Mouse (Mus musculus): ENCODE measurements around the gene Prkra. TPM values are rescaled to one million over a fixed set of nuclear protein-coding genes. Genes with fewer than 3 reads are reported as not detected.

Gene Prkra
- polyA plus RNA-seq (2017; shearing (Covaris generic)), result 2.0 TPM

DNA sequence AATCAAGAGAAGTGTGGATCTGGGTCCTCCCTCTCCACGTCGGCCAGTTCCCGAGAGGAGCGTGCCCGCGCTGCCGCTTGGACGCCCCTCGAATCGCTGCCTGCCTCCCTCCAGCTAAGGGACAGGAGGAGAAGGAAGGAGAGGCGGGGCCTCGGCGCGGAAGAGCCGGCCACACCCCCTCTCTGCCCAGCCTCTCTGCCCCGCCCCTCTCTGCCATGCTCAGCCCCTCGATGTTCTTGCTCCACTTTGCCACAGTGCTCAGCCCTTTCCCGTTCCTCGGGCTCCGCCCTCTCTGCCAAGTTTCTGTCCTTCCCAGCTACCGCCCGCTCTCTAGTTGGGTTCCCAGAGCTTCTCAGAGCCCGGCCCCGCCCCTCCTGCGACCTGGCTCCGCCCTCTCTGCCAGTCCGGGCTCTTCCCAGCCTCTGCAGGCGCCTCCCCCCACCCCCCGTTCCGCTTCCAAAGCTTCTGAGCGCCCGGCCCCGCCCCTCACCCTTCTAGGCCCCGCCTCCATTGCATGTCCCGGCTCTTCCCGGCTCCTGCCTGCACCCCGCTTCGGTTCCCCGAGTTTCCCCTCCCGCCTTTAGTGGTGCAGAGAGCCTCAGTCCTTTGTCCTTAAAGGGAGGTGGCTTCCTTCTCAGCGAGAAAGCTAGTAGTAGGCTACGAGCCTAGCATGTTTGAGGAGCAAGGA is at the start of gene Prkra, which contains the start of gene Pjvk:
Gene Prkra, minus strand, starts transcription at position 133 of the 688 bp plus-strand sequence.
Gene Pjvk, plus strand, starts transcription at position 594 of the 688 bp plus-strand sequence.

DNA sequence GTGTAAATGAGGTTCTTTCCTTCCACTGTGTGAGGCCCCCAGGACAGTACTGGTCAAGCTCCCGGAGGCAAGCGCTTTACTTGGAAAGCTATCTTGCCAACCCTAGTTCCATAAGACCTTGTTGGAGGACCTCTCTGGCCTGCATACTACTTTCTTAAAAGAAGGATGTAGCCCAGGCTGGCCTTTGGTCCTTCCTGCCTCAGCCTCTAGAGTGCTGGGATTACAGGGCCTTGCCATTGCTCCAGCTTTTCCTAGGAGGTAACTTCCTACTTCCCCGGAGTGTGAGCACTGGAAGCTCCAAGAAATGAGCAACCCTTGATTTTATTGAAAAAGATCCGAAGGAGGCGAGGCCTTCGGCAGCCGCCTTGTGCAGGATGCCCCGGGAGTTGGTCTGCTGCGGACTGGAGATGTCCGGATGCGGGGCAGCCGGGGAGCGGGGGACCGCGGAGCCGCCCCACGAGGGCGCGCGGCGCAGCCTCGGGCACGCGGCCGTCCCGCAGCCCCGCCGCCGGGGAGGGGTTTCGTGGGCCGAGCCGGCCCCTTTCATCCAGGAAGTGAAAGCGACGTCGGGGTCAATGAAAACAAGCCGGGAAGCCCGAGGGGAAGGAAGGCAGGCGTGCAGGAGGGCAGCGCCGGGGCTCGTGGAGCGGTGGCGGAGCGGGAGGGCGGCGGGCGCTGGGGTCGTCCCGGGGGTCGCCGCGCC is 27.1 kb upstream of the Prkra start, which contains the start of gene Plekha3:
Gene Plekha3, plus strand, starts transcription at position 557 of the 703 bp plus-strand sequence.

DNA sequence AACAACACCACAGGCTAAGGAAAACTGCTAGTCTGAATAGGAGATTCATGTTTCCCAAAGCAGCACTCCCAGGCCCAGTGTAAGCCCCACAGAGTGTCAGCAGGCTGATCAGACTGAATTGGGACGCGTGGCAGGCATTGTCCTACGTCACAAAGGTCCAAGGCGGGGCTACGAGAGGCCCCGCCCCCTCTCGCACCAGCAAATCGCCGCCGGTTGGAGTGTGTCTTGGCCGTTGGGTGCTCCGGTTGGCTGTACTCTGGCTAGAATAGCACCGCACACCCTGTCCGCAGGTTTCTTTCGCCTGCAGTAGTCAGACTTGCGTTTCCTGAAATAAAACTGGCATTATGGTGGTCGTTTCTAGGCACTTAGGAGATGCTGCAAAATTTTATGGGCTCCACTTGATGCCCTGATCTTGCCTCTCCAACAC is 25.2 kb upstream of the Prkra start, which contains the start of gene Fkbp7:
Gene Fkbp7, minus strand, starts transcription at position 151 of the 427 bp plus-strand sequence.

Other genes with a start within 250 kb of the Prkra start
- 0.32 TPM for gene Osbpl6, start 241.5 kb downstream of the Prkra start, polyA plus RNA-seq (2017; shearing (Covaris generic))
- not detected for gene Pjvk, start 461 bp upstream of the Prkra start, polyA plus RNA-seq (2017; shearing (Covaris generic))
- gene Fkbp7, start 25.1 kb upstream of the Prkra start, polyA plus RNA-seq (2017; shearing (Covaris generic)), result 3.7 TPM
- gene Plekha3, start 27.3 kb upstream of the Prkra start, polyA plus RNA-seq (2017; shearing (Covaris generic)), result 48.0 TPM